Mouse (Mus musculus): Measurements from ENCODE around the gene Pnma5. TPM values are rescaled to one million over a fixed set of nuclear protein-coding genes. Genes with fewer than 3 reads are reported as not detected.

Pnma5 gene
- total RNA-seq, 2 experiments from 2014 or later: not detected

GRCm38 (mm10) chrX:72986841-72987519 is 49.9 kb downstream of the Pnma5 start, which contains the start of gene Zfp185:
Gene Zfp185 (plus strand): TSS chrX:72987339.
- intact Hi-C loops (cut with DNase I): no loop called here

GRCm38 (mm10) chrX:72985607-72986006 is 51.3 kb downstream of the Pnma5 start:
- intact Hi-C loops (cut with DNase I): no loop called here
- no peak for DNase-seq

More at GRCm38 (mm10) chrX:72986841-72987519, 49.9 kb downstream of the Pnma5 start, which contains the start of gene Zfp185:
- peak; percentile 37 to 38 for DNase-seq

Small RNA genes within 50 kb of the gene (microRNA-seq; reads per million reads assigned to microRNA genes)
- 1.4 to 2.0 reads per million in 2 experiments for gene Mir2137 (ENCODE audit: borderline number of aligned reads in 2 of 2)

Other genes with a start within 250 kb of the Pnma5 start
- under 1 TPM in 1 of 2 experiments, not detected in 1; 0.08 TPM for gene Gabrq, start 211.9 kb downstream of the Pnma5 start, total RNA-seq (2021)
- gene Cetn2, start 118.7 kb downstream of the Pnma5 start, total RNA-seq (2021): 10 to 100 TPM; 29.2 to 29.6 TPM
- 1 to 10 TPM; 4.1 to 5.1 TPM for gene Nsdhl, start 118.5 kb downstream of the Pnma5 start, total RNA-seq (2021)
- gene Zfp185, start 49.8 kb downstream of the Pnma5 start, total RNA-seq (2021): 1 to 10 TPM; 1.6 to 2.6 TPM
- not detected for gene Pnma3, start 27.7 kb upstream of the Pnma5 start, total RNA-seq (2021)
- 1 to 10 TPM; 1.7 to 4.3 TPM for gene Xlr4a, start 45.4 kb upstream of the Pnma5 start, total RNA-seq (2021)
- gene Xlr3a, start 60.0 kb upstream of the Pnma5 start, total RNA-seq (2021): under 1 TPM; 0.19 to 0.76 TPM
- gene Gm14685, start 79.9 kb upstream of the Pnma5 start, total RNA-seq (2021): not detected
- gene Xlr5b, start 111.7 kb upstream of the Pnma5 start, total RNA-seq (2021): not detected
- gene DXBay18, start 112.3 kb upstream of the Pnma5 start, total RNA-seq (2021): not detected
- gene Spin2d, start 139.9 kb upstream of the Pnma5 start, total RNA-seq (2021): not detected
- gene Xlr3b, start 155.1 kb upstream of the Pnma5 start, total RNA-seq (2021): 1 to 10 TPM in 1 of 2 experiments, under 1 TPM in 1; 0.53 to 1.7 TPM
- gene Xlr4b, start 177.2 kb upstream of the Pnma5 start, total RNA-seq (2021): 1 to 10 TPM in 1 of 2 experiments, under 1 TPM in 1; 0.42 to 2.5 TPM
- 1 to 10 TPM; 6.6 to 7.5 TPM for gene F8a, start 191.2 kb upstream of the Pnma5 start, total RNA-seq (2021)
- not detected for gene Xlr4c, start 206.0 kb upstream of the Pnma5 start, total RNA-seq (2021)
- not detected for gene Xlr3c, start 228.3 kb upstream of the Pnma5 start, total RNA-seq (2021)

Data from heart, postnatal 36 days (tissue).